ENCODE assay signal across 8 mouse cellular contexts in genomic region chr1:175692997-175693361, GRCm38 (mm10). TPM values are rescaled to one million over a fixed set of nuclear protein-coding genes. Genes with fewer than 3 reads are reported as not detected.
DNase-seq lines count a peak whose midpoint lies in the region; ATAC-seq and TF ChIP-seq lines count a peak whose summit lies in the region.

No protein-coding gene starts in this region.

- peaks cover 23% of the 10 kb centered on the region for H3K4me1 ChIP-seq in heart, embryonic 12.5 days (replicated peaks)
- no peaks in the 10 kb centered on the region for H3K4me1 ChIP-seq in ES-E14 (ENCODE audit: control insufficient read depth in 2 of 2, insufficient read depth in 2 of 2, low read length in 2 of 2, poor library complexity in 1 of 2)
- peaks cover 31% of the 10 kb centered on the region for H3K4me1 ChIP-seq in hindbrain, embryonic 10.5 days (replicated peaks)
- H3K4me1 ChIP-seq in megakaryocyte, embryonic 14.5 days = peaks cover 39% of the 10 kb centered on the region

- peak overlapping the region; percentile 66 for H3K9ac ChIP-seq in heart, embryonic 12.5 days
- no peak overlapping the region for H3K9ac ChIP-seq in ES-E14 (ENCODE audit: insufficient read depth, low read depth, low read length, poor library complexity, severe bottlenecking)

- H3K27me3 ChIP-seq in heart, embryonic 12.5 days (replicated peaks) = no peaks in the 10 kb centered on the region
- H3K27me3 ChIP-seq in hindbrain, embryonic 10.5 days (ENCODE audit: insufficient read depth, poor library complexity, severe bottlenecking) = no peaks in the 10 kb centered on the region
- peaks cover 1% of the 10 kb centered on the region for H3K27me3 ChIP-seq in megakaryocyte, embryonic 14.5 days (replicated peaks)

- WGBS in heart, embryonic 12.5 days = under 1% methylated on average over 17 of the region's 17 CpGs
- 1% methylated on average over 17 of the region's 17 CpGs for WGBS in hindbrain, embryonic 10.5 days

- peaks cover 3% of the 10 kb centered on the region for H3K36me3 ChIP-seq in heart, embryonic 12.5 days
- peaks cover 2% of the 10 kb centered on the region; the same call in 1 of the 2 replicates for H3K36me3 ChIP-seq in ES-E14 (ENCODE audit: control insufficient read depth, insufficient read depth, low read length, poor library complexity, severe bottlenecking)
- peaks cover 6% of the 10 kb centered on the region for H3K36me3 ChIP-seq in hindbrain, embryonic 10.5 days
- peaks cover 6% of the 10 kb centered on the region for H3K36me3 ChIP-seq in megakaryocyte, embryonic 14.5 days (replicated peaks; ENCODE audit: low read length)

- H3K9me3 ChIP-seq in heart, embryonic 12.5 days (replicated peaks) = no peaks in the 10 kb centered on the region
- no peaks in the 10 kb centered on the region for H3K9me3 ChIP-seq in ES-E14 (ENCODE audit: control insufficient read depth, insufficient read depth, low read depth, low read length)
- H3K9me3 ChIP-seq in hindbrain, embryonic 10.5 days = no peaks in the 10 kb centered on the region
- H3K9me3 ChIP-seq in megakaryocyte, embryonic 14.5 days = no peaks in the 10 kb centered on the region

- no peak for DNase-seq in heart, postnatal 4 days
- no peak for DNase-seq in ES-E14 (ENCODE audit: low read depth, low spot score)
- no peak for DNase-seq in hindbrain, embryonic 10.5 days (ENCODE audit: low spot score)
- DNase-seq in adrenal gland, adult (ENCODE audit: inconsistent age in 2 of 2, low spot score in 1 of 2) = no peak
- no peak for DNase-seq in adrenal gland, adult 8-10 months
- DNase-seq in urinary bladder, postnatal 4 days (ENCODE audit: low spot score in 2 of 2) = no peak

- no peak for ATAC-seq in heart, embryonic 12.5 days (ENCODE audit: insufficient number of reproducible peaks, low FRiP score)

- peak overlapping the region; percentile 82 for H3K4me3 ChIP-seq in heart, embryonic 12.5 days
- peak overlapping the region; percentile 25 to 66; a peak in 3 of 4 replicates for H3K4me3 ChIP-seq in ES-E14 (ENCODE audit: insufficient read depth in 1 of 2, low read depth in 1 of 2, low read length in 2 of 2, poor library complexity in 1 of 2, severe bottlenecking in 1 of 2)
- H3K4me3 ChIP-seq in hindbrain, embryonic 10.5 days = peak overlapping the region; percentile 72
- H3K4me3 ChIP-seq in megakaryocyte, embryonic 14.5 days (replicated peaks) = peak overlapping the region; percentile 99

- peak overlapping the region; percentile 87 for H3K4me2 ChIP-seq in heart, embryonic 12.5 days

- peak overlapping the region; percentile 83 for H3K27ac ChIP-seq in heart, embryonic 12.5 days (ENCODE audit: poor library complexity, severe bottlenecking)
- H3K27ac ChIP-seq in ES-E14 (ENCODE audit: insufficient read depth, low read depth, low read length, poor library complexity, severe bottlenecking) = no peak overlapping the region
- H3K27ac ChIP-seq in hindbrain, embryonic 10.5 days = peak overlapping the region; percentile 99

- in situ Hi-C loops in ES-E14 (cut with MboI; ENCODE audit: low sequenced_read_pairs in 2 of 2, unreplicated experiment in 2 of 2) = no loop called here

TF ChIP-seq in ES-E14, 5 proteins besides CTCF, POLR2A, EP300 and RAD21:
- TF ChIP-seq ZC3H11A (IDR thresholded peaks at IDR 0.05; ENCODE audit: borderline replicate concordance, low read depth, low read length) (no peak), ZNF384 (IDR thresholded peaks at IDR 0.05; ENCODE audit: low read depth, low read length) (no peak), HCFC1 (IDR thresholded peaks at IDR 0.05; ENCODE audit: borderline replicate concordance, insufficient read depth, low read length) (no peak)
TF ChIP-seq in ES-E14: peak in this region for 0.

RNA-seq across cellular contexts. Expression of gene Chml, which starts 0.3 kb away (rescaled TPM):
- 8.1 and 8.5 TPM in 2 replicates for polyA plus RNA-seq in heart, embryonic 12.5 days (2016; fragmentation: Nextera tagmentation; extraction: Ambion mirVana)
- 10 to 100 TPM; 19.3 to 19.4 TPM for total RNA-seq in heart, postnatal 4 days (2021)
- total RNA-seq in ES-E14 (2012; rRNA removed) = 10.4 and 17.4 TPM in 2 replicates
- polyA plus RNA-seq in hindbrain, embryonic 10.5 days (2016; fragmentation: Nextera tagmentation; extraction: Ambion mirVana) = 4.3 and 6.3 TPM in 2 replicates
- 7.5 and 28.0 TPM in 2 replicates for polyA plus RNA-seq in megakaryocyte, embryonic 14.5 days (2012; ENCODE audit: insufficient read depth, low replicate concordance)
- total RNA-seq in adrenal gland, adult 8-10 months (2022) = 10 to 100 TPM in 1 of 4 experiments, 1 to 10 TPM in 3; 8.1 to 10.6 (median 9.5) TPM

RNA-seq across cellular contexts. Expression of gene Opn3, which starts 0.4 kb away (rescaled TPM):
- polyA plus RNA-seq in heart, embryonic 12.5 days (2016; fragmentation: Nextera tagmentation; extraction: Ambion mirVana) = 15.3 and 16.6 TPM in 2 replicates
- total RNA-seq in heart, postnatal 4 days (2021) = 10 to 100 TPM in 1 of 2 experiments, 1 to 10 TPM in 1; 9.5 to 11.3 TPM
- 1.5 and 2.5 TPM in 2 replicates for total RNA-seq in ES-E14 (2012; rRNA removed)
- 14.3 and 14.7 TPM in 2 replicates for polyA plus RNA-seq in hindbrain, embryonic 10.5 days (2016; fragmentation: Nextera tagmentation; extraction: Ambion mirVana)
- polyA plus RNA-seq in megakaryocyte, embryonic 14.5 days (2012; ENCODE audit: insufficient read depth, low replicate concordance) = 1.0 and 3.9 TPM in 2 replicates
- 10 to 100 TPM in 2 of 4 experiments, 1 to 10 TPM in 2; 7.7 to 16.8 (median 11.3) TPM for total RNA-seq in adrenal gland, adult 8-10 months (2022)

RNA-seq across cellular contexts. Expression of gene Wdr64, which starts 5.4 kb away (rescaled TPM):
- polyA plus RNA-seq in heart, embryonic 12.5 days (2016; fragmentation: Nextera tagmentation; extraction: Ambion mirVana) = not detected in 2 replicates
- not detected for total RNA-seq in heart, postnatal 4 days (2021)
- total RNA-seq in ES-E14 (2012; rRNA removed) = 0.94 and 1.3 TPM in 2 replicates
- not detected in 2 replicates for polyA plus RNA-seq in hindbrain, embryonic 10.5 days (2016; fragmentation: Nextera tagmentation; extraction: Ambion mirVana)
- not detected in 2 replicates for polyA plus RNA-seq in megakaryocyte, embryonic 14.5 days (2012; ENCODE audit: insufficient read depth, low replicate concordance)
- not detected for total RNA-seq in adrenal gland, adult 8-10 months (2022)

Comparison
In these comparisons a context has a peak if more than half of its experiments do, and no peak if none do; other contexts are left out.
1. H3K4me3 ChIP-seq: peak in every context shown above with its lines; median percentile 99 in megakaryocyte, embryonic 14.5 days; 82 in heart, embryonic 12.5 days; 72 in hindbrain, embryonic 10.5 days; 46 in ES-E14.